Mouse (Mus musculus) testis, postnatal 14 days (tissue): ENCODE results near the gene Stxbp5.

Experiments used
- DNase-seq: peaks from one replicate; pipeline ENCODE4 v3.0.0; 2021; ENCODE audit warnings: low spot score

Gene Stxbp5

DNA sequence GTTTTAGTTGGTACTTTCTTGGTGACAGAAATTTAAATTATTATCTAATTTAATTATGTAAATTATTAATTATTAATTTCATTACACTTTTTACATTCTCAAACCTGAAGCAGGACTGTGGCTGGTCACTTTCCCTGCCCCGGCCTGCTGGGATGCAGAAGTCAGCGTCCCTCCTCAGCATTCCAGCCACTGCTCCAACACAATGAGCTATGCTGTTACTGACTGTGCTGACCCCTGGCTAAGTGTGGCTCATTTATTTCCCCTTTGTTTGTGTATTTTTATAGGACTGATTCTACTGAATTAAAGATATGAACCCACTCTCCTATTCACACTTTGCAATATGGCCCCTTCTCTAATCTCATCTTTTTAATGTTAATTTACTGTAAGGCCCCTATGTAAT is 43.0 kb downstream of the Stxbp5 start:
- DNase-seq = no peak

DNA sequence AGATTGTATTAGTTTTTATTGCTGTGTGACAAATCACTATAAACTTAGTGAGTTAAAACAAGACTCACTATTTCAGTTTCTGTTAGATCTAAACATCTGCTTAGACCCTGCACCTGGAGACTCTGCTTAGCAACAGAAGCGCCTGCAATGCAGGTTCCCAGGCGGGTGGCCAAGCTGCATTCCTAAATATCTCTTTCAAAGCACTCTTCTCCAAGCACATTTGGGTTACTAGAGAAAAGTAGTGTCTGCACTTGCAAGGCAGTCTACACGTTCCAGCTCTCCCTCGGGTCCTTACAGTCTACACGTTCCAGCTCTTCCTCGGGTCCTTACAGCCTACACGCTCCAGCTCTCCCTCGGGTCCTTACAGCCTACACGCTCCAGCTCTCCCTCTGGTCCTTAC is 44.1 kb downstream of the Stxbp5 start:
- no peak for DNase-seq

DNA sequence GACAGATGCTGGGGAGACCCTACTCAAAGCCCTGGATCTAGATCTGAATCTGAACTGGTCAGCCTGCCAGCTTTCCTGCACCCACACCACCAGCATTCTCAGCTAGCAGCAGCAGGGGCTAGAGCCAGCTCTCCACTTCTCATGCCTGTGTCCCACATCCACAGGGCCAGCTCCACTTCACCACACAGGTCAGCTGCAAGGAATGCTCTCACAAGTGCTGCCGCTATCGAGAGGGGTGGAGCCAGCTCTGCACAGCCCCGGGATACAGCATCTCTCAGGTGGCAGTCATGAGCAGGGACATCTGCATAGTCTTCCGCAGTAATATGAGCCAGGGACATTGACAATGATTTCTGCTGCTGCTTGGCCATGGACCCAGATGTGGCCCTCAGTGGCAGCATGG is 54.5 kb downstream of the Stxbp5 start:
- no peak for DNase-seq

DNA sequence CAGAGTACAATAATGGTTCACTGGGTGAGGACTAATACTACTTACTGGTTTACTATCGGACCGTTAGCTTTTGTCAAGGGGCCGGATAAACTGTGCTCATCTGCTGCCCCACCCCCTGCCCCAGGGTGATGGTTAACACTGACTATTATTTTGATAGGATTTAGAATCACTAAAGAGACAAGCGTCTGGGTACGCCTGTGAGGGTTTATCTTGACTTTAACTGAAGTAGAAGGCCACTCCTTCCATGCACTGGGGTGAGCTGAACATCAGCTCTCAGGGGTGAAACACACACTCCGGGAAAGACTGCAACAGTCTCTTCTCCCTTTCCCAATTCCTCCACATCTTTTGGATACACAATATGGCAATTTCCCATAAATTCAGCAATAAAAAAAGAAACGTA is 61.5 kb downstream of the Stxbp5 start:
- DNase-seq = no peak

DNA sequence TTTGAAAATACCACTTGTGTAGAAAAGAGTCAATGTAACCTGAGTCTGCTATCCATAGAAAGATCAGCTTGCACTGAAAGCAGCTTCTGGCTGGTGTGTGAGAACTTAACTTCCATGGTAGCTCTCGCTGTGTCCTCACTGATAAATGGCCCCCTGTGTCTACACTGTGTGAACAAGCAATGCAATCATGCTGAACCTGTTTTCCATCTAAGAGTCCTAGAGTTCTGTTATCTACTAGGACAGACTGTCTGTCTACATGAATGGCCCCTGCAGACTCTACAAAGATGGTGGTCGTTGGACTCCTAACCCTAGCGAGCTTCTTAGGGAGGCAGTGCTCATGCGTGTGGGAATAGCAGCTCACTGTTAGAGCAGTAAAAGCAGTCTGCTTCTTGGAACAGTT is 65.9 kb downstream of the Stxbp5 start:
- no peak for DNase-seq

DNA sequence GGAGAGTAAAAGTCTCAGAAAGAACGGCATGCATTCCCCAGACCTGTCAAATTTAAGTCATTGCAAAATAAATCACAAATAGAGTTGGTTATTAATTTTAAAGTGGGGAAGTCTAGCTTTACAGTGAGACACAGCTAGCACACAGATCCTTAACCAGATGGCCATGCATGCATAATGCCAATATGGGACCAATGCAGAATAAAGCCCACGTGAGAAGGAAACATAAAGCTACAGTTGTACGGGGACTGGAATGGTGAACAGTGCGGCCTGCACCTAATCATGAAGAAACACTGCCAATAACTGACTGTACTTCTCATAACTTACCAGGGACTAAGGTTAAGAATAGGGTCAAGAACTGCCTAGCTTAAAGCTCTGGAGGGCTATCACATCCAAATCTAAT is 67.9 kb downstream of the Stxbp5 start:
- no peak for DNase-seq

DNA sequence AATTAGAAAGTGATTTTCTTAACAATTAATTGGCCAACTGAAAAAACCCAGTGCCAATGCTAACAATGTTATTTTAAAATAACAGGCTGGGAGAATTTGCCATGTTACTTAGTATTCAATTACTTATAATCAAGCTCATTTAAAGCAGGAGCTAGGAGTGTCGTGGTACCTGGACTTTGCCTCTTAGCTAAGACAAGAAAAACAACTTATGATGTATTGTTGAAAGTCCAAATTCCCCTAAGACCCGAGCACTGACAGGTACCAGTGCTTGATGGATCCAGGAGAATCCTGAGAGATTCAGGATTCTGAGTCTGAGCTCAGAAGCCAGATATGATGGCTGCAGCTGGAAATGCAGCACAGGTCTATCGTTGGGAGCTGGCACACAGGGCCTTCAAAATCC is 71.1 kb downstream of the Stxbp5 start:
- no peak for DNase-seq

DNA sequence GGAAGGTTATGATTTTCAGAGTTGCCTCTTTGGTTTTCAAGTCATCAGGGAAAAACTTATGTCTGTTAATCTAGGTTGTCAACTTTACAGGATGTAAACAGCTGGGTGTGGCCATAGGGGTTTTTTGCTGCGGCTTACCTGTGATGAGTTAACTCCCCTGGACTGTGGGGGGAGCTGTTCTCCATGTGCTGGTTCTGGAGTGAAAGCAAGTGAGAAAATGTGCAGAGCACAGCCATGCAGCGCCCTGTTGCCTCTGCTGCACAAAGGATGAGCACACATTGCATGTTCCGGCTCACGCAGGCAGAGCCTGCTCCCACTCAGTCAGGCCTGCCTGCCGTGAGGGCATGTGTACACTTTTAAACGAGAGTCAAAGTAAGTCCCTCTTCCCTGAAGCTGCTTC is 79.6 kb downstream of the Stxbp5 start:
- DNase-seq = no peak

DNA sequence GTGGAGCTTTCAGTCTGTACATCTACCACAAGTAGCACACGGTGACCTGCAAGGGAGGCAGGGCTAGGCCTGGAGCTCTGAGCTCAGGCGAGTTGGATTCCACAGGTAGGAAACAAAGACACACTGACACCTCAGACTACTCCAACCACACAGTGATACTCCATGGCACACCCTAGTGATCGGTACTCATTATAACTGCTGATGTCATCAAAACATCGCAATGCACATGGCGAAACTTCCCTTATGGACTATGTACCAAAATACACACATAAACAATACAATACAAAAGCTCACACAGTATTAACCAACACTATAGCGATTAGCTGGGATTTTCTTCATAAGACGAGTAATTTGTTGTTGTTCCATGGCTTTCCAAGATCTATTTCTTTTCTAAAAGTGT is 82.3 kb downstream of the Stxbp5 start:
- DNase-seq = no peak

DNA sequence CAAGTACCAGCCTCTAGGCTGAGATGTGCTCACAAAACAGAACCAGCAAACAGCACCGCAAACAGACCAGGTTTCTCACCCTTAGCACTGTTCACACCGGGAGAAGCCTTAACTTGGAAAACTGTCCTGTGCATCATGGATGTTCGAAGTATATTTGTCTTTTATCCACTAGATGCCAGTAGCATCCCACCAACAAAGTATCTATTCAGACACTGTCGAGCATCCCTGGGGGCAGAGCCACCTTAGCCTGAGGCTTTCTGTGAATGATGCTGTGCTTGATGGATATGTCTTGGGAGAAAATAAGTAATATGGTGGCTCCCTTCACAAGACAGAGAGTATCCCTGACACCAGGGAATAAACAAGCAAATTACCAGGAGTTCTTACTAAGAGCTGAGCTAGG is 87.0 kb downstream of the Stxbp5 start:
- no peak for DNase-seq

DNA sequence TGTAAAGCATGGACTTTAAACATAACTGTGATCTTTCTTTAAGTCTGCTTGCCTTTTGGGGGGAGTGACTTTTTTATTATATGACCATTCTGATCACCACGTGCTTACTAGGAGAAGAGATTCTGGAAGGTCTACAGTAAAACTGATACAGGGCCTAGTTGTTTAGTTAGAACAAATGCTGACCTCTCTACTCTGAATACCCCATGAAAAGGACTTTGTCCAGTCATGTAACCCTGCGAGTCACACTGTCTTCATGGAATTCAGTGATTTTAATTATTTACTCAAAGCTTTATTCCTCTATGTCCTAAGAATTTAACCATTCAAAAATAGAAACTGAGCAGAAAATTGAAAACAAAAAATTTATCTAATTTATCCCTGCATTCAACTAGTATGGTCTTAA is 93.3 kb downstream of the Stxbp5 start:
- no peak for DNase-seq

DNA sequence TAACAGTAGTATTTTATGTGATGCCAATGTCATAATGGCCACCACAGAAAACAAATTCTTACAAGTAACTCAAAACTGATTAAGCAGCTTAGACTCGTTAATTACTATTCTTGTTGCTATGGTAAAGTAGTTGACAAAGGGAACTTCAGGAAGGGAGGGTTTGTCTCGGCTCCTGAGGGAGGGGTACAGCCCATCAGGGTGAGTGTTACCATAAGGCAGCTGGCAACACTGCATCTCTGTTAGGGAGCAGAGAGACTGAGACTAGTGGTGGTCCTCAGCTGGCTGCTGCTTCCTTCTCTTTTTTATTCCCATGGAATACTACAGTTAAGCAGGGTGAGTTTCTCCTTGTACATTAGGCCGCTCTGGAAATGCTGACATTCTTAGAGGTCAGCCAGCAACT is 95.5 kb downstream of the Stxbp5 start:
- DNase-seq = no peak

DNA sequence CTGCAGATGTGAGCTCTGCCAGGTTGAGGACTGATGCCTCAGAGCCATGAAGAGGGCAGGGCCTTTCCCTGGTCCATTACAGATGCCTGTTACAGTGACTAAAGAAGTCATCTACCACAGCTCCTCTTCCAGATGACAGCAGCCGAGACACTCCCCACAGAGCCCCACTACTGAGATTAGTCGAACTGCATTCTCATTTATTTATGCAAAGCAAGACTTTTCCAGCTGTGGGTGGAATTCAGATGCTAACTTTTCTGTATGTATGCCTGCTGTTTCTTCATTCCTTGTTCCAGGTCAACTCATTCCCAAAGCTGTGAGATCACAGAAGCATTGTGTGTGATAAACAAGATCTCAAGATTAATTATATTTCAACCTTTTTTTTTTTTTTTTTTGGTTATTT is 97.8 kb downstream of the Stxbp5 start:
- no peak for DNase-seq

DNA sequence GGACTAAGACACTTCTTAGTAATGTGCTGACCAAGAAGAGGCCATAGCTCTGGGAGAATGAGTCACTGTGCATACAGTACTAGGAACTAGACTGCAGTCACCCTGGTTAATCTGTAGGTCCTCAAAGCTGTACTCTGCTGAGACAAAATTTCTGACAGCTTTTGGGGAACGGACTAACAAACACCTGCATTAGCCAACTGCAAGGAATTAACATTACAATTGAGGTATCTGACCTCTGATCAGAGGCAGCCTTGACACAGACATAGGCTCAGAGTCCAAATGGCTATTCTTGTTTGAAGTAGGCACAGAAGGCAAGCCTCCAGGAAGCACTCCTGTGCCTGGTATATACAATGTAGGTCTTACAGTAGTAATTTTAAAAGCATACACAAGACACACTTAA is 99.3 kb downstream of the Stxbp5 start:
- no peak for DNase-seq

DNA sequence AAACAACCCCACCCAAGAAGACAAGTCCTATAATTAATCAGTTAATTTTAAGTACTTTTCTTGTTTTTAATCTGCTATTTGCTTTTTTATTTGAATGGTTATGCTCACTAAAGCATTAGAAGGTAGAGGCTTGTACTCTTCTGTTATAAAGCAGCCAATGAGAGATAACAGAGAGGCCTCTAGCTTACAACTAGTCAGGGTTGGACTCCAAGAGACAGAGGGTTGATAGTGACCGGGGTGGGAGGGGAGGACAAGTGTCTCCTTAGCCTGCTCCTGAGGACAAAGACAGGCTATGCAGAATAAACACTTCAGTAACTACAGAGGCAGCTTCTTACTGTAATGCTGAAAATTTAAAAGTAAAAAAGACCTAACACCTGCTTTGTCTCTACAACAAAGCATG is 101.8 kb downstream of the Stxbp5 start:
- DNase-seq = no peak

DNA sequence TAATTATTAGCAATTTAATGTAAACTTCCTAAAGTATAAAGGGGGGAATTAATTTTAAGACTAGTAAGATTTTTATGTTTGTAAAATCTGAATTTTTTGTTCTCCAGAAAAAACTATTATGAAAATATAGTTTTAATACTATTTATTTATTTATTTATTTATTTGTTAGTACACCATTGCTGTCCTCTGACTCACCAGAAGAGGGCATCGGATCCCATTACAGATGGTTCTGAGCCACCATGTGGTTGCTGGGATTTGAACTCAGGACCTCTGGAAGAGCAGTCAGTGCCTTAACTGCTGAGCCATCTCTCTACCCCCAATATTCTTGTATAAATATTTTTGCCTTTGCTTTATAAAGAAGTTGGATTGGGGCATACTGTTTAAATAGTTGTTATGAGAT is 104.5 kb downstream of the Stxbp5 start:
- DNase-seq = no peak

DNA sequence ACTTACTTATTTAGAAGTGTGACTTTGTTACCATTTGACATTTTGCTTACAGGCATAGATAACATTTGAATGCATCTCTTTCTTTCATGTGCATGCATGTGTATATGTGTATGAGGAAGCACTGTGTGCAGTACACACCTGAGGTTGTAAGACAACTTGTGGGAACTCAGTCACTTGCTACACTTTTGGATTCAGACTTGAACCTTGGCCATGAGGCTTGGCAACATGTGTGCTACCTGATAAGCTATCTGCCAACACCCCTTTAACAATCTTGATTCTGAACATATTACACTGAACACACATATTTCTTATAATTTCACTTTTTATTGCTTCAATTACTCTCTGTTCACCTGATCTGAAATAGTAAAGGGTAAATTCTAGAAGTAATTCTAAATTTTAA is 106.5 kb downstream of the Stxbp5 start:
- no peak for DNase-seq

DNA sequence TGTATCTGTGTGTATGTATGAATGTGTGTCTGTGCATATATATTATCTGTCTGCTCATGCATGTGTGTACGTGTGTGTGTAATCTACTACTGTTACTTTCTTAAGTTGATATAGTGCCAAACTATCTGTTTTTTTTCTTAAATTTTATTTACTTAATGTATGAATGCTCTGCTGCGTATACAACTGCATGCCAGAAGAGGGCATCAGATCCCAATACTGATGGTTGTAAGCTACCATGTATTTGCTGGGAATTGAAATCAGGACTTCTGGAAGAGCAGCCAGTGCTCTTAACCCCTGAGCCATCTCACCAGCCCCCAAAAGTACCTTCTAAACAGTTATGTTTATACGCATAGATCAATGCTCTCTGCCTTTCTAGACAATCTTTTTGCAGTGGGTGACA is 109.9 kb downstream of the Stxbp5 start:
- no peak for DNase-seq

DNA sequence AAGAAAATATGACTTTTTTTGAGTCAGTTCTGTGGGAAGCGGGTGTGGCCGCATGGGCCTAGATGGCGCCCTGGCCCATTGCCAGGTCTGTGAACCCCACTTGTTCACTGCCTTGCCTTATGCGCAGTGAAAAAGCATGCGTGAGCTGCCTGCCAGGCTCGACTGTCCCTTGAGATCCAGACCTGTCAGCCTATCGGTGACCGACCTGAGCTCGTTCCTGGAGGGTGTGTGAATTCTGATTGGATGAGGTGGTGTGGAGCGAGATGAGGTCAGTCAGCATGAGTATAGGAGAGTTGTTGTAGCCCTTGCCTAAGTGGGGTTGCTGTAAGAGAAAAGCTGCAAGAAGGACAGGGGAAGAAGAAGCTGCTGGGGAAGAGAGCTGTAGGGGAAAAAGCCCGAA is 114.4 kb downstream of the Stxbp5 start:
- DNase-seq = no peak

DNA sequence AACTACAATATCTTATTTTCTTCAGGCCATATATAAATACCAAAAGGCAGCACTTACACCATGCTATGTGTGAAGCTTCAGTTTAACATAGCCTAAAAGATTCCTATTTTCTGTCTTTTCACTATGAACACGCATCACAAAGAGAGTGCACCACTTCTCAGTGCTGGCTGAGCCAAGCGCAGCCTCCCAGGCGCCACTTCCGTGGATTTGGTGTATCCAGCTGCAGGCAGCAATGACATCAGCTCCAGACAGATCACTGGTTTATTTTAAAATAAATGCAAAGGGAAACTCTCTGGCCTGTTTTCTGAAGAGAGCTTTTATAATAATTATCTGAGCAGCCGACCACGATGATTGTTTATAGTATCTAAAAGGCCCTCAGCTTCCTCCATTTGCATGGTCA is 115.2 kb downstream of the Stxbp5 start:
- no peak for DNase-seq

DNA sequence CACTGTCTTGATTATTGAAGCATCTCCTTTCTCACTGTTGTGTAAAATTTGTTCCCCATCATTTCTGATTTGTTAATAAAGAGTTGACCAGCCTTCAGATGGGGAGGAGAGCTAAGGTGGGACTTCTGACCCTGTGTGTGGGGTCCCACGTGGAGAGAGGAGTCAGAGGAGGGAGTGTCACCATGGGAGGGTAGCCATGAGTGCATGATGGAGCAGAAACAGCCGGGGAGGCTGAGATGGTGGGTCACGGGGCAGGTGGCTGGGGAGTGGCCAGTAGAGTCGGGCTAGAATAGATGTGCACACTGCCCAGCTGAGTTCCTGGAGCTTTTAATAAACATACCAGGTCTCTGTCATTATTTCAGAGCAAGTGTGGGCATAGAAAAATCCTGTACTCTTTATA is 121.0 kb downstream of the Stxbp5 start:
- DNase-seq = no peak

DNA sequence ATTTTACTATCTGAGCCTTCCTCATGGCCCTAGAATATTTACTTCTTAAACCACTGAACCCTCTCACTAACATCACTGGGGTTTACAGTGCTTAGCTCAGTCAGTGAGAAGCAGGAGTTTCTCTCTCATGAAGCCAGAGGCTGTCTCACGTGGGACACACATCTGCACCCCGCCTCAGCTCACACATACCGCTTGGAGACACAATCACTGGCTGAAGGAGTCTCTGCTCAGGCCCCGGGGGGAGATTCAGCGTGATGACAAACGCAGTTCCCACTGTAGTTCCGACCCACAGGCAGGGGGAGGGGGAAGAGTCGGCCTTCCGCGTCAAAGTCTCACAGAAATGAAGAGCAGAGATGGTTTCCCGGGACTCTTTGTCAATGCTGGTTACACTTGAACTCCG is 130.6 kb downstream of the Stxbp5 start:
- no peak for DNase-seq

DNA sequence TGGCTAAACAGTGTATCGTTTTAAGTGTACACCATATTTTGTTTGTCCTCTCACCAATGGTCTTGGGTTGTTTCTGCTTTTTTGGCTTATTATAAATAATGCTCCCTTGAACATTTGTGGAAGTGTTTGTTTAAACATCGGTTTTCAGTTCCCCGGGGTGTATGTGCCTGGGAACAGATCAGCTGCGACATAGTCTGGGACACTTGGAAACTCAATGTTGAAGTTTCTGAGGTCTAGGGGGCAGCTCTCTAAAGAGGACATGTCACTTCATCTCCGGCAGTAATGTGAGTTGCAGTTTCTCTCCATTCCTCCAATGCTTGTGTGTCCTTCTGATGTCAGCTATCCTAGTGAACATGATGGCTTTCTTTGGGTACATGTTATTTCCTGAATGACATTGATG is 137.0 kb downstream of the Stxbp5 start:
- DNase-seq = no peak

DNA sequence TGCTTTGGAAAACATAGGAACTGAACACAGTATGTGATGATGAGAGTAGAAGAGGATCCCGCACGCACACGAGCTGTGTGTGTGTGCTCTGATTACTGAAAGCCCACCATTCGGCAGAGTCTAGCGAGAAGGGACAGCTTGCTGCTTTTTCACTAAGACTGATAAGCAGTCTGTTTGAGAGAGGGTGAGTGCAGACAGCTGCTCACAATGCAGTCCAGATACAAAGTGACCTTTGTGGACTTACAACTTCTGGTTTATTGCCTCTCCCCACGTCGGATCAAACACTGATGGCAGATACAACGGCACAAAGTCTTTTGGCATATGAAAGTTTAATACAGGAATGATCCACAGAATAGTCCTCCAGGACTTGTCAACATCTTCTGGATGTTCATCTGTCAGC is 140.6 kb downstream of the Stxbp5 start:
- DNase-seq = no peak

DNA sequence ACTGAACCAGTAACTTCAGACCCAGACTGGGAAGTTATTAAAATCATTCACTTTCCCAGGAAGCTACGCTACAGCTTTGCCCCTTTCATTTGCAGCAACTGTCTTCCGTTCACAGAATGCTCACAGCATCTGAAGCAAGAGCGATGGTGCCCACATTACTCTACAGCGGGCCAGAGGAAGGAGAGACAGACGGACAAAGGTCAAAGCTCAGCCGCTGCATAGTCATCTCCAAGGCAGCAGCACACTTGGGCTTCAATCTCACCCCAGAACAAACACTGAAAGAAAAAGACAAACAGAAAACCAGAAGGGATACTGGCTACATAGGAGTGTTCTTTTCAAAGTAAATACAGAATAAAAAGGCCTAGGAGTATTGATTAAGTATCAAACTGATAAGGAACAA is 144.3 kb downstream of the Stxbp5 start:
- no peak for DNase-seq
